Mouse (Mus musculus): ENCODE results near the gene Wdr70. TPM values are rescaled to one million over a fixed set of nuclear protein-coding genes. Genes with fewer than 3 reads are reported as not detected.

Gene Wdr70
- polyA plus RNA-seq, 1 experiment from 2014 or later: 19.9 TPM

Small RNA genes within 50 kb of the gene (microRNA-seq; reads per million reads assigned to microRNA genes)
- not detected for gene Gm27529

Other genes with a start within 250 kb of the Wdr70 start
- gene Nup155, start 10.1 kb upstream of the Wdr70 start, polyA plus RNA-seq (2015; fragmentation: Nextera tagmentation; extraction: Ambion mirVana): 9.0 and 9.5 TPM in 2 replicates
- 0.64 and 0.67 TPM in 2 replicates for gene Cplane1, start 69.9 kb upstream of the Wdr70 start, polyA plus RNA-seq (2015; fragmentation: Nextera tagmentation; extraction: Ambion mirVana)